Mouse (Mus musculus) brain, embryonic 14.5 days (tissue): ENCODE data around the gene Clec1a.

ENCODE experiments used
- CTCF ChIP-seq: fragments of 200-500 bp; IDR thresholded peaks from 2 replicates; pipeline ENCODE4 v1.5.1; 2012; ENCODE audit warnings: inconsistent platforms, mild to moderate bottlenecking, moderate library complexity, borderline replicate concordance; ENCODE audit not compliant: insufficient read depth, insufficient read length; ENCODE audit errors: extremely low read depth
- POLR2A ChIP-seq: fragments of 200-500 bp; IDR thresholded peaks from 2 replicates; pipeline ENCODE4 v1.6.1; 2012; ENCODE audit warnings: mild to moderate bottlenecking, inconsistent platforms, borderline replicate concordance; ENCODE audit not compliant: poor library complexity, insufficient read depth, insufficient read length, severe bottlenecking; ENCODE audit errors: extremely low read depth

DNA sequence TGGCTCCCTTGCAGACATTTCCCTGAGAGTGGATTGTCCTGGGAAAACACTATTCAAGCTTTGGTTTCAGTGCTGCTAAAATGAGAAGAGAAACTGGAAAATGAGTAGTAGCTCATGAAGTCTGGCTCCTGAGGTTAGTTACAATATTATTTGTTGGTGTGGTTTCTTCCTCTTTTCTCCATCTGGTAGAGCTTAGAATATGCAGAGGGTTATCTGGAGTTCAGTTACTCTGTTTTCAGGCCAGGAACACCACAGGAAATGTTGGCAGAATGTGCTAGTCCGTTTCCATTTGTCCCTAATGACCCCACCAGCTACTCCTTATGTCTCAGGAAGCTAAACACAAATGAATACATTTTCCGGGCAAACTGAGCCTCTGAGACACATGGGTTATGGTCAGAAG lies 44.5 kb downstream of the Clec1a start:
- no peak for TF ChIP-seq POLR2A
- no peak for TF ChIP-seq CTCF
